Mouse (Mus musculus) CH12.LX (cell line): Measurements from ENCODE around the gene Chst15. TPM values are rescaled to one million over a fixed set of nuclear protein-coding genes. Genes with fewer than 3 reads are reported as not detected.

Source experiments
- DNase-seq: peaks from one replicate; pipeline ENCODE4 v3.0.0-alpha.2; 2013; ENCODE audit errors: extremely low read depth
- H3K27ac ChIP-seq: 2 replicates; pipeline ENCODE4 v1.5.1; 2012; ENCODE audit warnings: low read depth, mild to moderate bottlenecking, control low read depth, moderate library complexity; ENCODE audit not compliant: insufficient read depth
- H3K27me3 ChIP-seq: replicated peaks from 2 replicates; pipeline ENCODE3; 2012; ENCODE audit warnings: inconsistent platforms
- H3K36me3 ChIP-seq, 2 experiments: replicated peaks in 1 of 2; 2 replicates each; pipeline versions ENCODE3 to v1.6.1; 2012; ENCODE audit warnings: inconsistent platforms in 1 of 2, low read length in 1 of 2, mild to moderate bottlenecking in 1 of 2, mixed read lengths in 1 of 2, moderate library complexity in 1 of 2; ENCODE audit not compliant: control insufficient read depth in 1 of 2, insufficient read depth in 1 of 2
- H3K4me1 ChIP-seq, 2 experiments: 2 replicates each; pipeline ENCODE4 v1.6.1; 2012; ENCODE audit warnings: inconsistent platforms in 1 of 2, moderate library complexity in 1 of 2; ENCODE audit not compliant: insufficient read depth in 2 of 2, control insufficient read depth in 1 of 2
- H3K4me2 ChIP-seq: 2 replicates; pipeline ENCODE4 v1.6.1; 2012; ENCODE audit warnings: low read depth, mild to moderate bottlenecking, control low read depth; ENCODE audit not compliant: poor library complexity, insufficient read depth, severe bottlenecking
- H3K4me3 ChIP-seq, 3 experiments: fragments of 150-350 bp in 1 of 3; sonication (generic) in 1 of 3; replicated peaks in 1 of 3; 2 replicates each; pipeline versions ENCODE3 to v1.5.1; 2011 to 2012; ENCODE audit warnings: low read depth in 2 of 3, low read length in 2 of 3, mild to moderate bottlenecking in 2 of 3, moderate library complexity in 2 of 3, control low read depth in 1 of 3, improper control_type of control experiment in 1 of 3, inconsistent platforms in 1 of 3, mixed read lengths in 1 of 3; ENCODE audit not compliant: poor library complexity in 1 of 3
- H3K79me2 ChIP-seq: replicated peaks from 2 replicates; pipeline ENCODE4 v1.6.1; 2012; ENCODE audit warnings: mild to moderate bottlenecking, moderate library complexity; ENCODE audit not compliant: control insufficient read depth, poor library complexity, insufficient read depth, severe bottlenecking; ENCODE audit errors: extremely low read depth
- H3K9ac ChIP-seq: 2 replicates; pipeline ENCODE4 v1.6.1; 2012; ENCODE audit warnings: low read depth, mild to moderate bottlenecking, control low read depth, moderate library complexity; ENCODE audit not compliant: insufficient read depth
- H3K9me3 ChIP-seq: replicated peaks from 2 replicates; pipeline ENCODE3; 2012; ENCODE audit warnings: low read length, inconsistent platforms, mixed read lengths
- BHLHE40 ChIP-seq: IDR thresholded peaks from 2 replicates; pipeline ENCODE4 v1.6.1; 2011; ENCODE audit warnings: mild to moderate bottlenecking, low read depth, low read length, improper control_type of control experiment
- CHD2 ChIP-seq: IDR thresholded peaks from 2 replicates; pipeline ENCODE4 v1.6.1; 2011; ENCODE audit warnings: low read length, improper control_type of control experiment
- CTCF ChIP-seq, 2 experiments: IDR thresholded peaks in 1 of 2; conservative IDR thresholded peaks in 1 of 2; 2 replicates each; pipeline ENCODE4 v1.5.1; 2011 to 2012; ENCODE audit warnings: low read depth in 2 of 2, low read length in 2 of 2, improper control_type of control experiment in 1 of 2, inconsistent platforms in 1 of 2, mild to moderate bottlenecking in 1 of 2, moderate library complexity in 1 of 2
- E2F4 ChIP-seq: IDR thresholded peaks from 2 replicates; pipeline ENCODE4 v1.6.1; 2011; ENCODE audit warnings: low read depth, low read length, improper control_type of control experiment; ENCODE audit not compliant: insufficient replicate concordance
- ELF1 ChIP-seq: IDR thresholded peaks from 2 replicates; pipeline ENCODE4 v1.6.1; 2014; ENCODE audit warnings: low read depth, mild to moderate bottlenecking, inconsistent platforms, low read length, improper control_type of control experiment
- EP300 ChIP-seq: IDR thresholded peaks from 2 replicates; pipeline ENCODE4 v1.6.1; 2011; ENCODE audit warnings: low read length, improper control_type of control experiment
- ETS1 ChIP-seq: conservative IDR thresholded peaks from 2 replicates; pipeline ENCODE4 v1.6.1; 2012; ENCODE audit warnings: low read depth, mild to moderate bottlenecking, inconsistent platforms, low read length, improper control_type of control experiment, moderate library complexity
- GABPA ChIP-seq: IDR thresholded peaks from 2 replicates; pipeline ENCODE4 v1.6.1; 2012; ENCODE audit warnings: low read depth, low read length, improper control_type of control experiment, inconsistent platforms; ENCODE audit not compliant: insufficient replicate concordance
- IRF4 ChIP-seq: IDR thresholded peaks from 2 replicates; pipeline ENCODE4 v1.6.1; 2014; ENCODE audit warnings: low read depth, mild to moderate bottlenecking, inconsistent platforms, low read length, improper control_type of control experiment
- KAT2A ChIP-seq: IDR thresholded peaks from 2 replicates; pipeline ENCODE4 v1.6.1; 2012; ENCODE audit warnings: low read length, improper control_type of control experiment, inconsistent platforms; ENCODE audit not compliant: insufficient replicate concordance
- MAX ChIP-seq: IDR thresholded peaks from 2 replicates; pipeline ENCODE4 v1.6.1; 2011; ENCODE audit warnings: low read length, improper control_type of control experiment
- MEF2A ChIP-seq: IDR thresholded peaks from 2 replicates; pipeline ENCODE4 v1.6.1; 2014; ENCODE audit warnings: low read depth, mild to moderate bottlenecking, inconsistent platforms, low read length, improper control_type of control experiment, borderline replicate concordance
- MXI1 ChIP-seq: IDR thresholded peaks from 2 replicates; pipeline ENCODE4 v1.6.1; 2011; ENCODE audit warnings: mild to moderate bottlenecking, low read depth, low read length, improper control_type of control experiment
- MYC ChIP-seq: IDR thresholded peaks from 2 replicates; pipeline ENCODE4 v1.6.1; 2011; ENCODE audit warnings: low read depth, mild to moderate bottlenecking, improper control_type of control experiment, low read length
- RAD21 ChIP-seq: IDR thresholded peaks from 2 replicates; pipeline ENCODE4 v1.6.1; 2011; ENCODE audit warnings: low read depth, mild to moderate bottlenecking, low read length, improper control_type of control experiment, moderate library complexity
- SIN3A ChIP-seq: IDR thresholded peaks from 2 replicates; pipeline ENCODE4 v1.6.1; 2012; ENCODE audit warnings: low read length, improper control_type of control experiment, inconsistent platforms
- SMC3 ChIP-seq: IDR thresholded peaks from 2 replicates; pipeline ENCODE4 v1.6.1; 2011; ENCODE audit warnings: low read depth, low read length, improper control_type of control experiment
- TBP ChIP-seq: conservative IDR thresholded peaks from 2 replicates; pipeline ENCODE4 v1.6.1; 2011; ENCODE audit warnings: low read depth, low read length, improper control_type of control experiment
- TCF12 ChIP-seq: IDR thresholded peaks from 2 replicates; pipeline ENCODE4 v1.6.1; 2014; ENCODE audit warnings: low read depth, mild to moderate bottlenecking, inconsistent platforms, low read length, improper control_type of control experiment
- UBTF ChIP-seq: IDR thresholded peaks from 2 replicates; pipeline ENCODE4 v1.6.1; 2012; ENCODE audit warnings: low read depth, mild to moderate bottlenecking, inconsistent platforms, low read length, improper control_type of control experiment, moderate library complexity
- dilution Hi-C: fragments of 300-500 bp; cut with MboI; formaldehyde crosslinking; loops from 2 replicates; pipeline ENCODE4 v1.14.3; 2020; ENCODE audit warnings: low sequenced_read_pairs; ENCODE audit not compliant: extremely low pct_unique_long_range_greater_than_20kb, extremely low pct_ligation_motif_present
- in situ Hi-C: fragments of 300-500 bp; cut with MboI; formaldehyde crosslinking; loops from 3 replicates; pipeline ENCODE4 v1.14.3; 2019; ENCODE audit warnings: low sequenced_read_pairs, low pct_ligation_motif_present, low pct_unique_long_range_greater_than_20kb, mixed read lengths
- polyA plus RNA-seq: library from polyadenylated mRNA; unstranded; fragments of >175 nt; gene quantifications from 2 replicates; pipeline ENCODE4 v1.2.1, GENCODE M21; 2012; ENCODE audit warnings: low read depth; ENCODE audit not compliant: insufficient read length
- total RNA-seq, 2 experiments: library from RNA; depleted of rRNA; stranded (reverse); fragments of 300-350 nt in 1 of 2; fragments of >200 nt in 1 of 2; gene quantifications; 2 replicates each; pipeline ENCODE4 v1.2.3; 2012 to 2014

Chst15 gene
- total RNA-seq (2012; rRNA removed) (0.42 and 0.81 TPM in 2 replicates), total RNA-seq (2014; rRNA removed) (0.42 and 0.51 TPM in 2 replicates), polyA plus RNA-seq (0.56 and 0.57 TPM in 2 replicates)

- peaks cover 54% of the 10 kb centered on the region for H3K27me3 ChIP-seq
- dilution Hi-C loops (no loop called here), in situ Hi-C loops (no loop called here)
- H3K4me2 ChIP-seq, result peak within 1 kb of the TSS; percentile 57
- no peaks in the 10 kb centered on the region for H3K79me2 ChIP-seq
- H3K4me1 ChIP-seq, result peaks cover 0 to 18% of the 10 kb centered on the region in 2 experiments; a peak in 2 of 4 replicates
- no peaks in the 10 kb centered on the region for H3K9me3 ChIP-seq
- peak; percentile 72 for DNase-seq
- TF ChIP-seq KAT2A, result no peak
- TF ChIP-seq UBTF, result no peak
- no peak for TF ChIP-seq MAX
- TF ChIP-seq MEF2A, result 0 out of 2 replicates have a peak, but pooled peaks have one; percentile 13
- peak; percentile 52 for TF ChIP-seq BHLHE40
- peak; percentile 38 for TF ChIP-seq RAD21
- TF ChIP-seq CHD2, result 0 out of 2 replicates have a peak, but pooled peaks have one; percentile 21
- TF ChIP-seq SIN3A, result peak; percentile 57; the same call in 1 of the 2 replicates
- peak; percentile 29; the same call in 1 of the 2 replicates for TF ChIP-seq SMC3
- TF ChIP-seq CTCF (conservative IDR thresholded peaks at IDR 0.05 in 1 of 2, IDR thresholded peaks at IDR 0.05 in 1 of 2; ENCODE audit: low read depth in 2 of 2, low read length in 2 of 2), result peak in 1 of 2 experiments; percentile 42; a peak in 2 of 4 replicates
- TF ChIP-seq IRF4, result peak; percentile 87
- TF ChIP-seq ELF1, result no peak
- peak; percentile 28; the same call in 1 of the 2 replicates for TF ChIP-seq TCF12
- no peak for TF ChIP-seq E2F4
- peak; percentile 14; the same call in 1 of the 2 replicates for TF ChIP-seq ETS1
- peak within 1 kb of the TSS; percentile 46 to 68 (median 57) for H3K4me3 ChIP-seq
- peak within 1 kb of the TSS; percentile 46; the same call in 1 of the 2 replicates for H3K9ac ChIP-seq
- H3K36me3 ChIP-seq, result no peaks in the 10 kb centered on the region
- peak within 1 kb of the TSS; percentile 23 for H3K27ac ChIP-seq
Measured at GRCm38 (mm10) chr7:132317036-132317541, at the start of gene Chst15. Chst15 (minus strand) TSS chr7:132317228.

GRCm38 (mm10) chr7:132365703-132366384 is 48.8 kb upstream of the Chst15 start:
- H3K4me2 ChIP-seq, result no peak overlapping the region
- no peaks in the 10 kb centered on the region for H3K9me3 ChIP-seq
- H3K36me3 ChIP-seq, result no peaks in the 10 kb centered on the region
- H3K79me2 ChIP-seq, result no peaks in the 10 kb centered on the region
- no peak for TF ChIP-seq MYC
- TF ChIP-seq TBP, result no peak
- TF ChIP-seq TCF12, result no peak
- TF ChIP-seq CTCF (conservative IDR thresholded peaks at IDR 0.05 in 1 of 2, IDR thresholded peaks at IDR 0.05 in 1 of 2; ENCODE audit: low read depth in 2 of 2, low read length in 2 of 2), result no peak
- no peak for TF ChIP-seq EP300
- no peak for TF ChIP-seq MXI1
- no peak for TF ChIP-seq GABPA
- no peak for TF ChIP-seq KAT2A
- dilution Hi-C loops, result no loop called here
- H3K9ac ChIP-seq, result no peak overlapping the region
- no peak overlapping the region for H3K27ac ChIP-seq
- in situ Hi-C loops, result no loop called here
- peak; percentile 20 for DNase-seq
- no peak overlapping the region for H3K4me3 ChIP-seq
- H3K27me3 ChIP-seq, result peaks cover 73% of the 10 kb centered on the region
- H3K4me1 ChIP-seq, result peaks cover 0 to 15% of the 10 kb centered on the region in 2 experiments; a peak in 2 of 4 replicates
